Mouse (Mus musculus) heart, embryonic 14.5 days (tissue): ENCODE results near the gene Hnrnph2. TPM values are rescaled to one million over a fixed set of nuclear protein-coding genes. Genes with fewer than 3 reads are reported as not detected.

Experiments used
- ATAC-seq: fragments of 200-750 bp; cut with Nextera tagmentation; 2 replicates; pipeline ENCODE4 v1.8.0; 2017; ENCODE audit warnings: low read depth, moderate TSS enrichment; ENCODE audit not compliant: insufficient number of reproducible peaks, insufficient read depth, low FRiP score
- H3K27ac ChIP-seq, 2 experiments: fragments of 200-500 bp in 1 of 2; fragments of 300-500 bp in 1 of 2; sonication (generic) in 1 of 2; replicated peaks in 1 of 2; 2 replicates each; pipeline ENCODE4 v1.5.1; 2012 to 2014; ENCODE audit warnings: low read depth in 2 of 2, low read length in 2 of 2, control low read depth in 1 of 2, mild to moderate bottlenecking in 1 of 2, mixed read lengths in 1 of 2; ENCODE audit not compliant: control insufficient read depth in 1 of 2, insufficient read depth in 1 of 2
- H3K27me3 ChIP-seq: fragments of 300-500 bp; sonication (generic); 2 replicates; pipeline ENCODE4 v1.6.1; 2014; ENCODE audit warnings: mild to moderate bottlenecking, low read length, control low read depth; ENCODE audit not compliant: control insufficient read depth, insufficient read depth
- H3K36me3 ChIP-seq: fragments of 300-500 bp; sonication (generic); 2 replicates; pipeline ENCODE4 v1.6.1; 2014; ENCODE audit warnings: mild to moderate bottlenecking, control low read depth, low read length, mixed read lengths; ENCODE audit not compliant: control insufficient read depth, insufficient read depth
- H3K4me1 ChIP-seq, 2 experiments: fragments of 200-500 bp in 1 of 2; fragments of 300-500 bp in 1 of 2; sonication (generic) in 1 of 2; 2 replicates each; pipeline ENCODE4 v1.6.1; 2012 to 2014; ENCODE audit warnings: low read length in 2 of 2, control low read depth in 1 of 2, mixed read lengths in 1 of 2; ENCODE audit not compliant: control insufficient read depth in 2 of 2, insufficient read depth in 2 of 2
- H3K4me2 ChIP-seq: fragments of 300-500 bp; sonication (generic); 2 replicates; pipeline ENCODE4 v1.6.1; 2014; ENCODE audit warnings: mild to moderate bottlenecking, low read length
- H3K4me3 ChIP-seq, 2 experiments: fragments of 200-500 bp in 1 of 2; fragments of 300-500 bp in 1 of 2; sonication (generic) in 1 of 2; 2 replicates each; pipeline ENCODE4 v1.5.1; 2012 to 2014; ENCODE audit warnings: low read length in 2 of 2, mild to moderate bottlenecking in 2 of 2, control low read depth in 1 of 2, low read depth in 1 of 2, moderate library complexity in 1 of 2; ENCODE audit not compliant: control insufficient read depth in 1 of 2, insufficient read depth in 1 of 2
- H3K9ac ChIP-seq: fragments of 300-500 bp; sonication (generic); 2 replicates; pipeline ENCODE4 v1.6.1; 2014; ENCODE audit warnings: mild to moderate bottlenecking, low read length
- H3K9me3 ChIP-seq: fragments of 300-500 bp; sonication (generic); 2 replicates; pipeline ENCODE4 v1.6.1; 2016; ENCODE audit warnings: low read length, control low read depth; ENCODE audit not compliant: control insufficient read depth
- WGBS: fragments of 180-500 bp; shearing (Covaris S2); extraction: QIAGEN DNeasy Blood & Tissue Kit; methylation state at CpG from one replicate; pipeline ENCODE4 v1.1.7; 2014; 5-methylcytosine and 5-hydroxymethylcytosine counted together
- polyA plus RNA-seq: library from polyadenylated mRNA; unstranded; fragments of >200 nt; fragmentation: Nextera tagmentation; extraction: Ambion mirVana; gene quantifications from 2 replicates; pipeline ENCODE4 v1.2.1, GENCODE M21; 2014

Hnrnph2 gene
- polyA plus RNA-seq, 1 experiment from 2014 or later, result 81.0 TPM

- ATAC-seq, result no peak
Observed at GRCm38 (mm10) chrX:134599922-134600565, 935 bp upstream of the Hnrnph2 start.

DNA sequence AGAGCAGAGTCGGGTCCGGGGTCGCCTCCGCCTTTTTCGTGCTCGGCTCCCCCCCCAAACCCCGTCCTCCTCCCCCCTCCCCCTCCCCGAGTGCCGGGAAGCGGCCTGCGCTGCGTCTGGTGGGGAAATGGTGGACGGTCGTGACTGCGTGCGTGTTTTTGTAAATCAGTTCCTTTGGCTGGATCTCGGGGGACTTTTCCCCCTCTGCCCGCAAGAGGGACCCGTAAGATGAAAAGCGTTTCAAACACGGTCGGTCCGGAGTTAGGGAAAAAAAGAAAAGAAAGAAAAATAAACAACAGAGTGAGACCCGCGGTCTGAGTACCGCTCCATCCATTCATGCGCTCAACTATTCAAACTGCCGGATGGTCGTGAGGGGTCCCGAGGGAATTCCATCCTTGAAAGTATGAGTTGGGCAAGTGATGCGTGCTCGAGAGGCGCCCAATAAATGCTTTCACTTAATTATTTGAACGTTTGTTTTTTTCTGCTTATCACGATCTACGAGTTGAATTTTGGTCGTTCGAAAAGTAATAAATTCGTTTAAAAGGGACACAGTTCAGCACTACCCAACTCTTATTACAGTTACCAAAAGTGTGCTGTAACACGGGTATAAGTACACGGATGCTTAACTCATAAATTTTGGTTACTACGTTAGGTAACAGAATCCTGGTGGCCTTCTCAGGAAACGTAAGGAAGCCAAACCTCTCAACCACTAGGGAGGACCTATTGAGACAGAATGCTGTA is 571 bp downstream of the Hnrnph2 start:
- peaks cover 0 to 2% of the 10 kb centered on the region in 2 experiments; a peak in 1 of 4 replicates for H3K4me1 ChIP-seq

More at GRCm38 (mm10) chrX:134599922-134600565, 935 bp upstream of the Hnrnph2 start:
- Histone ChIP-seq H3K4me1 (peaks cover 0 to 2% of the 10 kb centered on the region in 2 experiments; a peak in 1 of 4 replicates), H3K9me3 (no peaks in the 10 kb centered on the region), H3K27ac (no peak overlapping the region; a peak in 2 of 4 replicates), H3K27me3 (no peaks in the 10 kb centered on the region), H3K36me3 (0 out of 2 replicates have a peak, but pooled peaks cover 4% of the 10 kb centered on the region), H3K4me2 (peak overlapping the region; percentile 69), H3K4me3 (peak overlapping the region; percentile 57 to 81), H3K9ac (peak overlapping the region; percentile 66)
- 31% methylated on average over 10 of the region's 10 CpGs for WGBS

GRCm38 (mm10) chrX:134609472-134609871 is 8.5 kb downstream of the Hnrnph2 start:
- H3K4me3 ChIP-seq, result no peak overlapping the region
- no peak overlapping the region for H3K9ac ChIP-seq
- H3K36me3 ChIP-seq, result peaks cover 5% of the 10 kb centered on the region; the same call in 1 of the 2 replicates
- H3K27ac ChIP-seq, result no peak overlapping the region
- ATAC-seq, result no peak
- no peaks in the 10 kb centered on the region for H3K9me3 ChIP-seq
- 45% methylated on average over 4 of the region's 4 CpGs for WGBS
- peaks cover 0 to 2% of the 10 kb centered on the region in 2 experiments; a peak in 1 of 4 replicates for H3K4me1 ChIP-seq
- no peaks in the 10 kb centered on the region for H3K27me3 ChIP-seq
- no peak overlapping the region for H3K4me2 ChIP-seq

More for the DNA sequence above, 571 bp downstream of the Hnrnph2 start:
- 18% methylated on average over 43 of the region's 43 CpGs for WGBS
- H3K27me3 ChIP-seq, result no peaks in the 10 kb centered on the region
- H3K36me3 ChIP-seq, result 0 out of 2 replicates have a peak, but pooled peaks cover 4% of the 10 kb centered on the region
- ATAC-seq, result peak; percentile 73
- H3K4me2 ChIP-seq, result peak overlapping the region; percentile 67
- H3K4me3 ChIP-seq, result peak overlapping the region; percentile 55 to 57
- peak overlapping the region; percentile 78 for H3K9ac ChIP-seq
- H3K27ac ChIP-seq, result peak overlapping the region; percentile 72 to 90
- H3K9me3 ChIP-seq, result no peaks in the 10 kb centered on the region

DNA sequence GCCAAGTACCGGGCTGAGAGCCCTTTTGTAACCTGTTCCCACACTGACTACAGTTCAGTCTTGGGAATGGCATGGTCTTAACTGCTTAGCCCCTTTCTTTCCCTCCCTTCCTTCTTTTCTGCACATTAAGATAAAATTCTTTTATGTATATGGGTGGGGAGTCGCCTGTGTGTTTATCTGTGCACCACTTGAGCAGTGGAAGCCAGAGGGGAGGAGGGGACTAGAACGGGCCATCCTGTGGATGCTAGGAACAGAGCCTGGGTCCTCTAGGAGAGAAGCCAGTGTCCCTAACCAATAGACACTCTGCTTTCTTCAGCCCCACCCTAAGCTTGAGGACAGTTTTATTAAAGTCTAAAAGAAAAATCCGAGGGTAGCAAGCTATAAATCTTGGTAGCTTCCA is 10.0 kb downstream of the Hnrnph2 start:
- no peak overlapping the region for H3K27ac ChIP-seq
- H3K9me3 ChIP-seq, result no peaks in the 10 kb centered on the region
- peaks cover 0 to 2% of the 10 kb centered on the region in 2 experiments; a peak in 1 of 4 replicates for H3K4me1 ChIP-seq
- no peak overlapping the region for H3K4me3 ChIP-seq
- H3K4me2 ChIP-seq, result no peak overlapping the region
- no peak overlapping the region for H3K9ac ChIP-seq
- no peak for ATAC-seq
- H3K27me3 ChIP-seq, result no peaks in the 10 kb centered on the region
- peaks cover 5% of the 10 kb centered on the region; the same call in 1 of the 2 replicates for H3K36me3 ChIP-seq
- 71% methylated on average over 4 of the region's 4 CpGs for WGBS

GRCm38 (mm10) chrX:134612285-134612959 is 11.4 kb downstream of the Hnrnph2 start:
- H3K9ac ChIP-seq, result peak overlapping the region; percentile 60
- peaks cover 0 to 2% of the 10 kb centered on the region in 2 experiments; a peak in 1 of 4 replicates for H3K4me1 ChIP-seq
- no peaks in the 10 kb centered on the region for H3K9me3 ChIP-seq
- H3K27me3 ChIP-seq, result no peaks in the 10 kb centered on the region
- ATAC-seq, result peak; percentile 77
- peak overlapping the region; percentile 62 for H3K4me2 ChIP-seq
- peak overlapping the region; percentile 34 to 48 for H3K4me3 ChIP-seq
- H3K27ac ChIP-seq, result peak overlapping the region; percentile 85 to 95
- H3K36me3 ChIP-seq, result peaks cover under 1% of the 10 kb centered on the region; the same call in 1 of the 2 replicates
- WGBS, result 21% methylated on average over 14 of the region's 15 CpGs

DNA sequence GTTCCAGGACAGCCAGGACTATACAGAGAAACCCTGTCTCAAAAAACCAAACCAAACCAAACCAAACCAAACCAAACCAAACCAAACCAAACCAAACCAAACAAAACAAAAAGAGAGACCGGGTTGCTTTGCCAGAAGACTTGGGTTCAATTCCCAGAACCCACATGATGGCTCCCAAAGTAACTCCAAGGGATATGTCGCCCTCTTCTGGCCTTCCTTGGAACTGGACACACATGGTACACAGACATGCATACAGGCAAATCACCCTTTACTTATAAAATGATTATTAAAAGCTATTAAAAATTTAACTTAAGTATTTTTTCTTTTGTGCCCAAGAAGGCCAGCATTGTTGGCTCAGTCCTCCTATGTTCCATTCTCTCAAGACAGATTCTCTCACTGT is 13.3 kb downstream of the Hnrnph2 start:
- ATAC-seq, result no peak
- no peak overlapping the region for H3K27ac ChIP-seq
- H3K4me3 ChIP-seq, result no peak overlapping the region
- H3K9me3 ChIP-seq, result no peaks in the 10 kb centered on the region
- WGBS, result 45% methylated on average over 2 of the region's 2 CpGs
- H3K4me2 ChIP-seq, result no peak overlapping the region
- no peaks in the 10 kb centered on the region for H3K27me3 ChIP-seq
- no peaks in the 10 kb centered on the region for H3K36me3 ChIP-seq
- no peak overlapping the region for H3K9ac ChIP-seq
- peaks cover 0 to 2% of the 10 kb centered on the region in 2 experiments; a peak in 1 of 4 replicates for H3K4me1 ChIP-seq

DNA sequence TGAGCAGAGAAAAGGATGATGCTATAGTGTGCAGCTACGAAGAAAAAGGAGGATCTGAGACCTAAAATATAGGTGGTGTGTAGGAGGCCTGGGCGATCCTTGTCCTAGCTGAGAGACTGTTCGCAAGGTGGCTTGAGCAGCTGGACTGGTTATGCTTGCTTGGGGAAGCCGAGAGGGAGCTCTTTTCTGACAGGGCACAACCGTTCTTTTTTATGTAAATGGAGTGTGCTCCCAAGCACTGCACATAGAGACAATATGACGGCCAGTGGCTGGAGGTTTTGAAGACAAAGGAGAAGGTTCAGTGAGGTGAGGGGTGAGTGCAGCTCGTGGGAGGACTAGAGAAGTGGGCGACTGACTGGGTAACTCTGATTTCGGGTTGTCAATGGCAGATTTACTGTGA is 18.7 kb downstream of the Hnrnph2 start:
- H3K9me3 ChIP-seq, result no peaks in the 10 kb centered on the region
- no peaks in the 10 kb centered on the region for H3K27me3 ChIP-seq
- ATAC-seq, result no peak
- no peak overlapping the region for H3K4me2 ChIP-seq
- WGBS, result 58% methylated on average over 9 of the region's 9 CpGs
- H3K4me1 ChIP-seq, result no peaks in the 10 kb centered on the region
- no peaks in the 10 kb centered on the region for H3K36me3 ChIP-seq
- no peak overlapping the region for H3K27ac ChIP-seq
- no peak overlapping the region for H3K9ac ChIP-seq
- H3K4me3 ChIP-seq, result no peak overlapping the region
